Mouse (Mus musculus) embryo, embryonic 11.5 days (tissue): ENCODE measurements around the gene Cfap58.

Experiments used
- DNase-seq: peaks from one replicate; pipeline ENCODE4 v3.0.0-alpha.2; 2012; ENCODE audit warnings: low read depth, low spot score

Cfap58 gene

DNA sequence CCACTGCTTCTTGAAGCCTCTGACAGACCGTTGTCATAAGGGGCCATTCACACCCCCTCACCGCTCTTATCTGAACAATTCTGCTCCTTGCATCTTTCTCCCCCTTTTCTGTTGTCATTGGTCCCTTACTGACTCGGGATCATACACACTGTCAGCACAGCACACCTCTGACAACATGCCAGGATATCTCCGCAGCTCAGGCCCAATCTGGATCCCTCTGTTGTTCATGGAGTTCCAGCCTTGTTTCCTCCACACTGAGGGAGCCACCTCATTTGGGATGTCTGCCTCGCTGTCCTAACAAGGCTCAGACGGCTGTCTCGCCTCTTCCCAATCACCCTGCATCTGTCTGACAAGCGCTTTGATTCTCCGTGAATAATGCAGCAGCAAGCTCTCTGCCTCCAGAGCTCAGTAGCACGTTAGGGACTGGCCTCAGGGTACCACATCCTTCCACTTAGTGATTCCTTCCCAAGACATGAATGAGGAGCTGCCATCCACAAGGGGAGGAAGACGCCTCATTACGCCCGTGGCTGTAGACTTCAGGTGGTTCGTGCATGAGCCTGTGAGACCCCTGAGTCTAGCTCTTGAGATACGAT is 40.7 kb downstream of the Cfap58 start:
- DNase-seq, result no peak

DNA sequence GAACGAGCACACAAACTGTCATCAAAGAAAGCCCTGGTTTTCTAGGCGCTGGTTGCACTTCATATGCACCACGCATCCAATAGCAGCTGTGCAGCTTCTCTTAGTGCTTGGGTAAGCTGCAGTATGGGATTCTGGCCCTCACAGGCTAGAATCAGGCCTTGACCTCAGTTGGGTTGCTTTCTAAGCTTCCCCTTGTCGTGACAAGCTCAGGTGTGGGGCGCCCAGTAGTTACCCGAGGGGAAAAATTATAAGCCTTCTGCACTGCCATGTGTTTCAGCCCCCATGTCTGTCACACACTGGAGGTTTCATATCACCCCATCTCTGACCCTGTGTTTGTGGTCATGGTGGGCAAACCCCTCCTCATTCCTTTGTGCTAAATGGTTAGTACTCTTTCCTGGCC is 42.0 kb downstream of the Cfap58 start:
- DNase-seq, result no peak

DNA sequence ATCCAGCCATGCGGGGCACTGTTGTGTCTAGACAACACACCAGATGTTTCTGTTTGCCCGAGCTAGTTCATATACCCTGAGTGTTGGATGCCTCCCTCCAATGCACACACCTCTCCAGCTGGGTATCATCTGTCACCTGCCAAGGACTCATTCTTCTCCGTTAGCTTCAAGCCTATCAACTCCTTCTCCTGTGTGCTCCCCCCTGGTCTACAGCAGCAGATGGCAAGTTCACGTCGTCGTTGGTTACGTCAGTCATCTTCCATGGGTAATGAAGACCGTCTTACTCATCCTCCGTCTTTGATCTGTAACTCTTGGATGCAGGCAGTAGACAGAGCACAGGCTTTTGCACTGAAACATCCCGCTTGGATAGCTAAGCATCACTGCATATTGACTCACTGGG is 42.8 kb downstream of the Cfap58 start:
- DNase-seq, result no peak

DNA sequence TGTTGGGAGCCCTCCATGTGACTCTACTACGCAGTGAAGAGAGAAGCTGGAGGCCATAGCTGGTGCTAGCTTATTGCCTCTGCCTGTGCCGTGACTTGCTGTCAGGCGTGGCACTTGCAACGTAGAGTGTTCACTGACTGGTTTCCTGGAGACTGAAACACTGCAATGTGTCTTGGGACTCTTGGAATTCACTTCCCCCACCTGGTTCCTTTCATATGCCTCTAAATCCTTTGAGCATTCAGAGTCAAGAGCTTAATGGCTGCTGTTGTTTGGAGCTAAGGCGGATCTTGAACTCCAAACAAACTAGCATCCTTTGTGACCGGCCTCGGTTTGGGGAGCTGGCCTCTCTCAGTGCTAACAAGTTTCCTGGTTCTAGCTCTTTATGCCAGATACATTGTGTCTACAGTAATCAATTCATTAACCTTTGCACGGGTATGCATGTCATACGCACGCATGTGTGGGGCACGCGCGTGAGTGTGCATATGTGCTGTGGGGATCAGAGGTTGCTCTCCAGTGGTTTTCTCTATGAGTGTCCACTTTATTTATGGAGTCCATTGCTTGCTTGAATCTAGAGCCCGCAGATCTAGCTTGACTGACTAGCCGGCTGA is 48.2 kb downstream of the Cfap58 start:
- no peak for DNase-seq

DNA sequence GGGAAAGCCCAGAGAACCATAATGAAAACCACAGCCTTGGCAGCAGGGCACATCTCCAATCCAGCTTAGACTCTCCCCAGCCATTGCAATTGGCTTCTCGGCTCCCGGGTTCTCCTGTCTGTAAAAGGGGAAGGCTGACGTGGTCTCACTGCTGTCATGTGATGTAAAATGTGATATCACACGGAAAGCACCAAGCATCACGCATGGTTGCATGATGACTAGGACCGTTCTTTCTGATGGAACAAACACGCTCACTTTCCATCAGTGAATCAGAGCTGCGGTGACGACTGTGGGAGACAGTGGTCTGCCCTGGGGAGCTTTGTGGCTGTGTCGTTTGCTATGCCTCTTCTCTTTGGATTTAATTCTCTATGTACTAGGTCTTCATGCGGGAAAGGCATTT is 50.5 kb downstream of the Cfap58 start:
- no peak for DNase-seq

DNA sequence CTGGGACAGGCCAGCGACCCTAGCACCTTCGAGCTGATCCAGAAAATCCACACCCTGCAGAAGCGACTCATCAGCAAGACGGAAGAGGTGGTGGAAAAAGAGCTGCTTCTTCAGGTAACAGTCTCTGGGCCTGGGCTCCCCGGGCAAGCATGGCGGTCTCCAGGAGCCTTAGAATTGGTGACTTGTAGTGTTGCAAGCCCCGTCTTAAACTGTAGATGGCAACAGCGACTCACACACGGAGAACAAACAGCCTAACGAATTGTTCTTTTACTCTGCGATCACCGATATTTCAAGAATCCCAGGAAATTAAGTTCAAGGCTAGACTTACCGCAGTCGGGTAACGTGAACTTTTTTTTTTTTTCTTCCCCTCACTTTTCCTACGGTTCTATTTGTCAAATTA is 51.0 kb downstream of the Cfap58 start:
- DNase-seq, result peak; percentile 50

DNA sequence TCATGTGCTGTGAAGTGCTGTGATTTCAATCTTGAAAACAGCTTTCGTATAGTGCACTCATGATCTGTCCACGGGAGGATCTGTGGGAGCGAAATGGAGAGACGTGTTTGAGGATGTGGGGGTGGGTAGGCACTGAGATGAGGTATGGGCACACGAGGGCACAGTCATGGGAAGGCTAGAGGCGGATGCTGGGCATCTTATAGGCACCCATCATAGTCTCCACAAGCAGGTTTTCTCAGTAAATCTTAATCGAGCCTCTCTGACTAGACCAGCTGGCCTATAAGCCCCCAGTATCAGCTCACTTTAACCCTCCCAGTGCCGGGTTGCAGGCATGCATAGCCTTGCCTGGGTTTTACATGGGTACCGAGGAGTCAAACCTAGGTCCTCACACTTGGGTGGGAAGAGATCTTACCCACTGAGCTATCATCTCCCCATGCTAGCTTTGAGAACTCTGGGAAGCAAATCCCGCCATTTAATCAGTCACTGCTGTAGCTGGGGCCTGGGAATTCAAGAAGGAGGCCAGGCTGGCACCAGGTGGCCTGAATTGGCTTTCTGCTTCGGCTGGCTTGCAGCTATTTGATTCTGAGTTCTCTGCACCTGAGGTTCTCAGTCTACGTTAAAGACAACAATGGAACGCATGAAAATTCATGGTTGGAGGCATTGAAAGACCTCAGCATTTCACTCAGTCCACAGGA is 51.6 kb downstream of the Cfap58 start:
- DNase-seq, result no peak

DNA sequence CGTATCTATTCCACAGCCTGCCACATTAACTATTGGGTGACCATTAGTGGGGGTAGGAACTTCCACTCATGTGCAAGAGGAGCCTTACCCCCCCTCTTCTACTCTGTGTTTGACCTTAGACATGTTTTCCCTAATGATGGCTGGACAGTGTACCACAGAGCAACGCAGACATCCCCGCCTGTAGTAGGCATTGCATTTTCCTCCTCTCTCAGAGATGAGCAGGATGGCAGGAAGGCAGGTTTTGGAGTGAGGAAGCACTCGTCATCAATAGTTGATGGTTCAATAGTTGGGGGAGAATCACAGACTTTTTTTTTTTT is 52.1 kb downstream of the Cfap58 start:
- no peak for DNase-seq

DNA sequence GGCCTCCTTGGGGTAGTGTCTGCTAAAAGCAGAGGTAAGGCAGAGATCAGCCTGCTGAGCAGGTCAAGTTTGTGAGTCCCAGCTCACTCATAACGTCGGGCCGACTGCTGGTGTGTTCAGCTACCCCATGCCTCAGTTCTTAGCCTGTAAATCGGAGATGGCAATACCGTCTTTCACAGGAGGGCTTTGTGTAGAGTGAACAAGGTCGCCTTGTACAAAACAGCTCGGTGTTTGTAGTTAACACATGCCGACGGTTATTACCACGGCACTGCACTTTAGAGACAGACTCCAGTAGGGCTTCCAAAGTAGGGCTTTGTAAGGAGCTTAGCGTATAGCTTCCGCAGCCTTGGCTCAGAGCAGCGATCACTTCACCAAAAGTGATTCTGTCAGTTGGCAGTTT is 63.8 kb downstream of the Cfap58 start:
- DNase-seq, result no peak

DNA sequence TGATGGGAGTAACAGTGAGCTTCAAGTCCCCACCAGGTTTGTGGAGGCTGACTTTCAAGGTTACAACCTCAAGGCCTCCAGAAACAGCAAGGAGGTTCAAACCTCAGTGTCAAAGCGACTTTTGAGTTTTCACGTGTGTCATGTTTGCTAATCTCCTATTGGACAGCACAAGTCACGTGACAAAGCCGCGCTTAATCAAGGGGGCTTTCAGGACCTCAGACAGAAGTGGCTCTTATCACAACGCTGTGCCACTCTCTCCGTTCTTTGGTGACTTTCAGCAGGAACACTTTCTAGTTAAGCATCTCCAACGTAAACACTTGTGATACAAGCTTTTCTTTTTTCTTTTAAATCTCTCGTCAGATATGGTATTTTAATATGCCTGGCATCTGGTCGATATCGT is 64.3 kb downstream of the Cfap58 start:
- DNase-seq, result no peak

DNA sequence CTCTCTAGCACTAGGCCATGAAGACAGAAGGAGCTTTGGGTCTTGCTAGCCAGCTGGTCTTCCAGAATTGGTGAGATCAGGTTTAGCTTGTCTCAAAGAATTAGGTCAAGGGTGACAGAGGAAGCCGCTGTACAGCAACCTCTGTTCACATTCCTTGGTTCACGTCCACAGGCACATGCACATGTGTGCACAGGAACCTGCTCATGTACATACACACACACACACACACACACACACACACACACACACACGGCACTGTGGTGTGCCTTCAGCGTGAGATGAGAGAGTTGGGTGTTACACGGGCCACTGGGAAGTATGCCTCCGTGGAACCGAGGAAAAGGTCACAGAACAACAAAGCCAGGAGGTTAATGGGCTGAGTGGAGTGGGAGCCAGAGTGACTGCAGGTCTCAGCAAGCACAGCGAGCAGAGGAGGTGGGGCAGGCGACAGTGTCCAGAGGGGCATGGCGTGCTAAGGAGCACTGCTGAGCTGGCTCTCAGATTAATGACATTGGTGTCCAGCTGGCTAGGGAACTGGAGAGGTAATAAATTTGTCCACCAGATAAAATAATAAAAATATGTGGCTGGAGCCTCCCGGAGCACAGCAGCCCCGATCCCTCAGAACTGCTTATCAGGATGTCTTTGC is 71.4 kb downstream of the Cfap58 start:
- no peak for DNase-seq

DNA sequence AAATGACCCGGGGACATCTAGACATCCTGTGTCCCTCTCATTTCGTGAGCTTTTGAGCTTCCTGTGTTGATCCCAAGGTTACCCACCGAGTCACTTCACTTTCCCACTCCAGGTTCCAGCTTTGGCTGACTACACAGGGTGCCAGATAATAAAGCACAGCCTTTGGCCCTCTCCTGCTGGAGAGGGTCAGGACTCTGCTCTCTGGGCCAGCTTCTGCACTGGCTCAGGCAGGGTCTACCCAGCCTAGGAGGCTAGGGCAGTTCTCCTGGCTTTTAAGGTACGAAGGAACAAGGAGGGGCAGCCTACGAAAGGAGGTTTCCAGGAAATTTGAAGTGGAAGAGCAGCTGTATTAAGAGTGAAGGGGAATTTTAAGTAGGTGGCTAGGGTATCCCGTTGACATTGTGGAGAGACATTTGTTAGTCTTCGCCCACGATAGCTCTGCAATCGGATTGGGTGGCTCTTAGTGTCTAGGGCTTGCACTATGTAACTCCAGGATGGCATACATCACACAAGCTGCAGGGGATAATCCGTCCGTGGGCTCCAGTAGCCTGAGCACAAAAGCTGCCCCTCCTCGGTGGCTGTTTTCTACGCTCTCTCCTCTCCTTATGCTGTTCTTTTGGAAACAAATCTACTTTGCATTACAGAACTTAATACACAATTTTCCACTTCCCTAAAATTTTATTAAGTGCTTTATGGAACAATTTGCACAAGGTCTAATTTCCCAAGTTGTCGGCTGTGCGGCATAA is 72.3 kb downstream of the Cfap58 start:
- DNase-seq, result no peak

DNA sequence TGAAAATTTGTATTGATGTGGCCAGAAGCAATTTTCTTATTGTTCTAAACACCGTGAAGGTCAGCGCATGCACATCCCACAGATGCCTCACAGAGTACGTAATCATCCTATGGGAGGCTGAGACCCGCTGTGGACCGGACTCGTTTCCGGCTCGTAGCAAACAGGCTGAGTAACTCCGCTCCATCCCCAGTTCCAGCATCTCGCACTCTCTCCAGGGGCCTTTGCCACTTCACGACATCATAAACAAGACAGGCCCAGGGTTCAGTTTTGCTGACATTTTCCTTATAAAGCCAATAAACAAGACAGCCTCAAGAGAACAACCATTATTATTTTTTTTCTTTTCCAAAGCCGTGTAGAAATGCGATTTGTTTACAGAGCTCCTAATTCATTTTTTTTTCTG is 82.6 kb downstream of the Cfap58 start:
- no peak for DNase-seq

DNA sequence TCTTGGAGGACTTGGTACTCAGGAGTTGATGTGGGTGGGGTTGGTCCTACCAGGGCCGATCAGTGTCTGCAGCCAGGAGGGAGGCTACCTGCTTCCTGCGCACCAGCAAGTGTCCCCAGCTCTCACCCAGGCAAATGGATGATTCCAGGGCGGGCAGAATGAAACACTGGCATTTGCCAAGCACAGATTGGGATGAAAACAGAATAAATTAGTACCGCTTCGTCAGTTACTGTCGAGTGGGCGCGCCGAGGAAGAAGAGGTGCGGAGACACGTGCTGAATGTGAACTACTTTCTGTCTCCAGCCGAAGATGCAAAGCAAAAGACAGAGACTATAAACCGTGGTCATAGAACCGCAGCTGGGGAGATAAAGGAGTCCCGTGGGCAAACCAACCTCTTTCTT is 84.0 kb downstream of the Cfap58 start:
- no peak for DNase-seq

DNA sequence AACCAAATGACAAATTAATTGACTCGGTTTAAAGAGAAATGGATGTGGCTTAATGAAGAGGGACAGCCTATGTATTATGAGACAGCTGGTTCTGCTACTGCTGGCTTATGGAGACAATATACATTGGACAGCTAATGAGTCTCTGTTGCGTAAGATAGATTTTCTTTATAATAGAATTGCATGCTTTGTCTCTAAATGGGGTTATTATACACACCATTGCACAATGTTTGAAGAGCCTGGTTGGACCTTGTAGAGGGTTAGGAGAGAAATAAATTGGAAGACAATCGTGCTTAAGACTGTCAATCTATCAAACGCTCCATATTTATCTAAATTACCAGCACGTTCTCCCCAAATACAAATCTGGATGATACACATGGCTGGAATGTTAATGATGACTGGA is 85.3 kb downstream of the Cfap58 start:
- no peak for DNase-seq

DNA sequence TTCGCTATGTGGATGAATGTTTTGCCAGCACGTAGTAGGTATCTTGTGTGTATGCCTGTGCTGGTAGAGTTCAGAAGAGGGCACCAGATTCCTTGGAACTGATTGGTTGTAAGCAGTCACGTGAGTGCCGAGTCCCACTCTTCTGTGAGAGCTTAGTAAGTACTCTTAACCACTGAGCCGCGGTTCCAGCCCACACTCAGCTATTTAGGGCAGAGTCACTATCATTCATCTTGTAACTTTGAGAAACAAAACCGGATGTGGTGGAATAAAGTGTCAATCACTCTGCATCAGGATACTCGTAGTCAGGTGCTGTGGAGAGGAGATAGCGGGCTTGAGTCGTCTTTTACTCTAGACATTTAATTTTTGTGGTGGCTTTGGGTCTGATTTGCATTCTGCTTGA is 86.3 kb downstream of the Cfap58 start:
- no peak for DNase-seq

DNA sequence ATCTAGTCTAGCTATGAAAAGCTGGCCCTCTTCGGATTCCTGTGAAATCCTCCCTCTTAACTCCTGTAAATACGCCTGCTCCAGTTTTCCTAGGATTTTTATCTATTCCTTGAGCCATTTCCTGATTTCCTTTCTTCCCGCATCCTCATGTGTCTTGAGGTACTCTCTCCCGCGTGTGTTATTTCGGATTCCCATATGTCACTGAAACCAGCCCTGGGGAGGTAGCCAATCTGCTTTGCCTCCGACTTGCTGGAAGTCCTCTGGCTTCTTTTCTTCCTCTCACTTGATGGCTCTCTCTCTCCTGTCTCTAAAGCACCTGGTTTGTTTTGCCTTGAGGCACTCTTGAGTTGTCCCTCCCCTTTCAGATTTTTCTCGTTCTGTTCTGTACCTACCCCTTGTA is 87.9 kb downstream of the Cfap58 start:
- DNase-seq, result no peak

DNA sequence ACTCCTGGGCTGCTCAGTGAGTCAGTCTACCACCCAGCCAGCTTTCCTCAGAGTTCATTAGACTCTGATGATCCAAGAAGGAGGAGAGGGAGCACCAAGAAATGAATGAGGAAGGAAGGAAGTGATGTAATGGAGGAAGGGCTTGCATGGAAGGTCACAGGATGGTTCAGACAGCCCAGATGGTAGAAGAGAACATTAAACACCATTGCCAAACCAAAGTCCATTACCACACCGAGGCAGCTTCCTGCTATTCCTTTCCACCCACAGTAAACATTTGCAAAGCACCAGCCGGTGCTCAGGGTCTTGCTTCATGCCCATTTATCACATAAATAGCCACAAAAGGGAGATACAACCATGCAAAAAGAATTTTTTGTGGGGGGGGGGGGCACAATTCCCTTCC is 89.4 kb downstream of the Cfap58 start:
- DNase-seq, result no peak

DNA sequence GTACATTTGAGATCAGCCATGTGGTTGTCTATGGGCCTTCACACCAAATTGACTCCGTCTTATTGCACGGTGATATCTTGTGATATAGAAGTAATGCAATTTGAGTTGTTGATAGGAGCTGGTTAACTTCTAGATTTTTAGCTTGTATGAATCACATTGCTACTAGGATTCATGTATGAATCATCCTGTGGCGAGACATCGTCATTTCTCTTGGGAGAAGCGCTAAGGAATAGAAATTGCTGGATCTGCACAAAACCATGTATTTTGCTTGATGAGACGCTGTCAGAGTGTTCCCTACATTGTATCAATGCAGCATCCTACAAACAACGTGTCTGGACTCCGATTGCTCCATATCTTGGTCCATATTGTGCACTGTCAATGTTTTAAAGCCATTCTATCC is 102.1 kb downstream of the Cfap58 start:
- DNase-seq, result no peak

DNA sequence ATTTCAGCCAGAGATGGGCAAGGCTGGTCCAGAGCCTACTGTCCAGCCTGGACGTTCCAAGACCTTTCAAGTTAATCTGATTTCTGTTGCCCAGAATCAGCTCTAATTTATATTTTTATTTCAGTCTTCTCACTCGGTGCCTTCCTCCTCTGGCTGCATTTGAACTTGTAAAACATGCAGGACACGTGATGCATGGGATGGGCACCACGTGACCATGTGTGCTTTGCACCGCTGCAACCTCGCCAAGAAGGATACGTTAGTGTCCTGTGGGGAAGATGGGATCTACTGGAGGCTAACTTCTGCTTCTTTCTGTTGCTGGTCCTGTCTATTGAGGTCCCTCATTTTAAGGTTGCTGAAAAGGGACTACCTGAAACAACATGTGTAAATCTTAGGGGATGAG is 109.8 kb downstream of the Cfap58 start:
- no peak for DNase-seq

DNA sequence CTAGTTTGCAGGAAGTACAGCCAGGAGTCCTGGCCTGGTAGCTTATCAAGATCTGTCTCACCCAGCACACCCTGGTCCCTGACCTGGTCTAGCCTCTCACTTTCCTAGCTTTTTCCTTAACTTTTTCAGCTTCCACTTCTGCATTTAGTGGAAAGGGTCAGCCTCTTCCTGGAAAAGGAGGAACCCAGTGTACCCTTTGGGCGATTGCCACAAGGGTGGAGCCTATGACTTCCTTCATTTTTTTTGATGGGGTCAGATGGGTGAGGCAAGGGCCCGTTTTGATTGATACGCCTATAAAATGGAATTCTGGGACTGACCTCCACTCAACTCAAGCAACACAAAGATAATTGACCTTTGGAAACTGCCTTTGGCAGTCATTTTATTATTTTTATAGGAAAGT is 111.9 kb downstream of the Cfap58 start:
- DNase-seq, result no peak

DNA sequence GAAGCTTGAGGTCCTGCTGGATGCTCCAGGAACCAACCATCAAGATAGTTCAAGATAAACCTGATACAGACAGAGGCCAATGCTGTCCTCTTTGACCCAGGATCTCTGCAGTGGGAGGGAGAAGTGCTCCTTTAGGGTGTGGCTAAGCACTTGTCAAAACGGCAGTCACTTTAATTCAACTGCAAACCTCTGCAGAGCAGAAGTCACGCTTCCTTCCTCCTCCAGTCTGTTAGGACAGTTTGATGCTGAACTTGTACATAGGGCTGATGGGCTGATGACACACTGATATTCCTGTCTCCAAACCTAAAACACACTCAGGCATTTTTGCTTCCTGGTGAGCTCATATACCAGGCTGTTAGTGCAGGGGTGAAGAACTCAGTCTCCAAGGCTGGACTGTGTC is 125.8 kb downstream of the Cfap58 start:
- DNase-seq, result no peak
